Mouse (Mus musculus): ENCODE results near the gene Gna12. TPM values are rescaled to one million over a fixed set of nuclear protein-coding genes. Genes with fewer than 3 reads are reported as not detected.

Gene Gna12
- polyA plus RNA-seq (2014; fragmentation: Nextera tagmentation; extraction: Ambion mirVana), result 49.7 and 58.9 TPM in 2 replicates

DNA sequence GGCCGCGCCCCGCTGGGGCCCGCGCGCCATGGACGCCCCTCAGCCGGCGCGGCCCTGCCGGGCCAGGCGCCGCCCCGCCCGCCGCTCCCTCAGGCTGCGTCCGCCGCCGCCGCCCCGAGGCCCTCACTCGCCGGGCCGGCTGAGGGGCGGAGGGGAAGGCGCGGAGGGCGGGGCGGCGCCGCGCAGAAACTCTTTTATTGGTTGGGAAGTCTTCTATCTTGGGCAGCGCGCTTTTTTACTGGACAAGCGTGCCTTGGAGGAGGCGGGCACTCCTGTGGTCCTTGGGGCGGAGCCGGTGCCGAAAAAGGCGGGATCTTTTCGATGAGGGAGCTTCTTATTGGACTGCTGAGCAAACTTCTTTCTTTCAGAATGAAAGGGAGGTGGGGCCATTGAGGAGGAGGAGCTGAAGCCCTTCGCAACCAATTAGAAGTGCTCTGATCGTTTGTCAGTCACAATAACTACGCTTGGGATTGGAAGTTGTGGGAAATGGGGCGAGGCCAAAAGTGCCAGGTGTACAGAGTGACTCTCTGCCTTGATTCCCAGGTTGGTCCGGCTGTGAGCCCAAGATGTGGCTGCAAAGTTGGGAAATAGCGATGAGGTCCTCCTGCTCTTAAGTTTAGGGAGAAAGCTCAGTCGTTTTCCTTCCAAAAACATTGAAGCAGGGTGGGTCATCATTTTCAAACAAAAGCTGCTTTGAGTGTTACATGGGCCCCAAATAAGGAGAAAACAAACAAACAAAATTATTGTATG lies at the start of gene Gna12:
TSS of gene Gna12 (minus strand) at position 118 of the 750 bp plus-strand sequence.
- Histone ChIP-seq H3K9ac (ENCODE audit: low read length) (peak within 1 kb of the TSS; percentile 80), H3K4me3 (ENCODE audit: low read depth, low read length) (peak within 1 kb of the TSS; percentile 76), H3K36me3 (ENCODE audit: control insufficient read depth, insufficient read depth, low read length) (no peaks in the 10 kb centered on the region), H3K9me3 (ENCODE audit: control insufficient read depth, low read length) (no peaks in the 10 kb centered on the region), H3K27me3 (ENCODE audit: control insufficient read depth, insufficient read depth, low read length) (no peaks in the 10 kb centered on the region), H3K4me1 (replicated peaks; ENCODE audit: control insufficient read depth, insufficient read depth, low read length) (peaks cover 12% of the 10 kb centered on the region; the same call in 1 of the 2 replicates), H3K4me2 (ENCODE audit: low read depth, low read length, severe bottlenecking) (peak within 1 kb of the TSS; percentile 76), H3K27ac (ENCODE audit: low read depth, low read length) (no peak within 1 kb of the TSS)
- peak; percentile 98 for ATAC-seq (replicated peaks; ENCODE audit: low FRiP score)
- 1% methylated on average over 44 of the region's 49 CpGs for WGBS
- peak; percentile 98 for DNase-seq (ENCODE audit: low spot score)

DNA sequence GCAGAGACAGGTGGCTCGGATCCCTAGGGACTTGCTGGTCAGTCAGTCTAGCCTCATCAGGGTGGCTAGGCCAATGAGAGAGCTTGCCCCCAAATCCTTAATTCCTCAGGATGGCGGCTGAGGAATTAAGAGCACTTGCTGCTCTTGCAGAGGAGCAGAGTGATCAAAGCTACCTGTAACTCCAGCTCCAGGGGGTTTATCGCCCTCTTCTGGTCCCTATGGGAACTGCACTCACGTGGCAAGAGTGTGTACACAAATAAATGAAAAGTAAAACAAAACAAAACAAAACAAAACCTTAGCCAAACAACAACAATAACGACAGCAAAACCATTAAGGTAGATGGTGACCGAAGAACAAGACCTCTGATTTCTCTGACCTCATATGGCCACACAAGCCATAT lies 48.4 kb upstream of the Gna12 start:
- Histone ChIP-seq H3K4me3 (ENCODE audit: low read depth, low read length) (no peak overlapping the region), H3K27ac (ENCODE audit: low read depth, low read length) (no peak overlapping the region), H3K4me1 (replicated peaks; ENCODE audit: control insufficient read depth, insufficient read depth, low read length) (no peaks in the 10 kb centered on the region), H3K27me3 (ENCODE audit: control insufficient read depth, insufficient read depth, low read length) (no peaks in the 10 kb centered on the region), H3K4me2 (ENCODE audit: low read depth, low read length, severe bottlenecking) (no peak overlapping the region), H3K36me3 (ENCODE audit: control insufficient read depth, insufficient read depth, low read length) (no peaks in the 10 kb centered on the region), H3K9me3 (ENCODE audit: control insufficient read depth, low read length) (no peaks in the 10 kb centered on the region), H3K9ac (ENCODE audit: low read length) (no peak overlapping the region)
- ATAC-seq (replicated peaks; ENCODE audit: low FRiP score) (no peak), DNase-seq (ENCODE audit: low spot score) (peak; percentile 42)
- 62% methylated on average over 6 of the region's 6 CpGs for WGBS

DNA sequence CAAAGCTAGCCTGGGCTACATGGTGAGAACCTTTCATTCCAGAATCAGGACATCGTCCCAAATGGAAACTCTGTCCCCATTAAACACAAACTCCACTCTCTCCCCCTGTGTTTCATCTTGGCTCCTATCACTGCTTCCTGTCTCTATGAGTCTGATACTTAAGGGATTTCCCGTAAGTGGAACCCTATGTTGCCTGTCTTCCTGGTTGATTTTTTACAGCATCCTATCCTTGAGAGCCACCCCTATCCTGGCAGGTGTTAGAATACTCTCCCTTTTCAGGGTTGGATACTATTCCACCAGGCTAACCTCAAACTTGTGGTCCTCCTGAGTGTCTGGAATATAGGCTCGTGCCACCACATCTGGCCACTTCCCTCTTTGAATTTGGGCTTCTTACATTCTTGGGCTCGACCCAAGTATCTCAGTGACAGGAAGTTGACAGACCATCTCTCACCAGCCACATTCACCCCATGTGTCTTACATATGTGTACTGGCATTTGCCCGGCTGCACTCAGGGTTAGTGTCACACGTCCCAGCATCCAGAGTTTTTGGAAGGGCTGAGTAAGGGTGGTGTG lies 43.6 kb upstream of the Gna12 start:
- H3K9me3 ChIP-seq (ENCODE audit: control insufficient read depth, low read length), result no peaks in the 10 kb centered on the region
- H3K27me3 ChIP-seq (ENCODE audit: control insufficient read depth, insufficient read depth, low read length), result no peaks in the 10 kb centered on the region
- H3K4me2 ChIP-seq (ENCODE audit: low read depth, low read length, severe bottlenecking), result no peak overlapping the region
- ATAC-seq (replicated peaks; ENCODE audit: low FRiP score) (no peak), DNase-seq (ENCODE audit: low spot score) (no peak)
- H3K9ac ChIP-seq (ENCODE audit: low read length), result no peak overlapping the region
- no peak overlapping the region for H3K27ac ChIP-seq (ENCODE audit: low read depth, low read length)
- peaks cover 2% of the 10 kb centered on the region; the same call in 1 of the 2 replicates for H3K4me1 ChIP-seq (replicated peaks; ENCODE audit: control insufficient read depth, insufficient read depth, low read length)
- no peaks in the 10 kb centered on the region for H3K36me3 ChIP-seq (ENCODE audit: control insufficient read depth, insufficient read depth, low read length)
- 82% methylated on average over 6 of the region's 6 CpGs for whole genome bisulfite sequencing
- H3K4me3 ChIP-seq (ENCODE audit: low read depth, low read length), result no peak overlapping the region

DNA sequence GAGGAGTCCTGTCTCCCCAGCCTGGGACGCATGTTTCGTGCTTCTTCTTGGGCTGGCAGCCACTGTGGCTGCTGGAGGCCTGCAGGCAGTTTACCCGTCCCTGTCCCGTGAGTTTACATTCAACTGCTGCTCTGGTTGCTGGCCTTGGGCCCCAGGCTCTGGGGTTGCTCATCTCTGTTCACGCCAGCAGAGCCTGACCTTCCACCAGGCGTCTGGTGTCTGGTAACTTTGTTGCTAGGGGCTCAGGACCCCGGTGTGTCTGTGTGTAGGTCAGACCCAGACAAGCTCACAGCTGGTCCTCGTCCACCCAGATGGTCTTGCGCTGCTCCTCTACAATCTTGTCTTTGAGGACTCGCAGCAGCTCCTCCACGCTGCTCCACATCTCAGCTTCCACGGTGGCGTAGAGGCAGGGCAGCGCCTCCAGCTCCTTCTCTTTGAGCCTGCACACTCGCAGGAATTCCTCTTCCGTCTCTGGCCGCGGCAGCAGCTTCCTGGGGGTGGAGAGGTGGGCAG lies 42.9 kb upstream of the Gna12 start:
- DNase-seq (ENCODE audit: low spot score), result no peak
- Histone ChIP-seq H3K27ac (ENCODE audit: low read depth, low read length) (no peak overlapping the region), H3K4me2 (ENCODE audit: low read depth, low read length, severe bottlenecking) (peak overlapping the region; percentile 8; the same call in 1 of the 2 replicates)

DNA sequence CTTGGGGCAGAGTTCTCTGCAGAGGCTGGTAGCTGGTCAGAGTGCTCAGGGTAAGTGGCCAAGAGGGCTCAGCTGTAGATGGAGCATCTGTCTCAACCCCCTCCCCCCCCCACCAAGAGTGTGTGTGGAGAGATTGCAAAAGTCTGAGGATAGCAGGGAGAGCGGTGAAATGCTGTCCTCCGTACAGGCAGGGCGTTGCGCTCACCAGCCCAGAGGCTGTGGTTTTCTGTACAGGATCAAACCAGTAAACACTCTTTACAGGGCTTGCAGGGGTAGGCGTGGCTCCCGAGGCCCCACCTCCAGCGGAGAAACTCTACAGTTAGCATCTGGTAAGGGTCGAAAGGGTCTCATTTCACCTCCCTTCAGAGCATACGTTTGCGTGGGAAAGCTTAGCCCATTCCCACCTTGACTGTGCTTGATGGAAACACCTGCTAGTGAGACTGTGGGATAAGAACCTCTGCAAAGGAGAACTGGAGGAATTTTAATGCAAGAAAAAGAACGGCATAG lies 42.4 kb upstream of the Gna12 start:
- H3K27me3 ChIP-seq (ENCODE audit: control insufficient read depth, insufficient read depth, low read length), result no peaks in the 10 kb centered on the region
- H3K27ac ChIP-seq (ENCODE audit: low read depth, low read length), result no peak overlapping the region
- DNase-seq (ENCODE audit: low spot score), result no peak
- H3K4me1 ChIP-seq (replicated peaks; ENCODE audit: control insufficient read depth, insufficient read depth, low read length), result peaks cover 2% of the 10 kb centered on the region; the same call in 1 of the 2 replicates
- H3K4me3 ChIP-seq (ENCODE audit: low read depth, low read length), result no peak overlapping the region
- no peaks in the 10 kb centered on the region for H3K9me3 ChIP-seq (ENCODE audit: control insufficient read depth, low read length)
- H3K36me3 ChIP-seq (ENCODE audit: control insufficient read depth, insufficient read depth, low read length), result no peaks in the 10 kb centered on the region
- 0 out of 2 replicates have a peak, but pooled peaks have one; percentile 33 for ATAC-seq (replicated peaks; ENCODE audit: low FRiP score)
- H3K9ac ChIP-seq (ENCODE audit: low read length), result no peak overlapping the region
- WGBS, result 20% methylated on average over 11 of the region's 11 CpGs
- peak overlapping the region; percentile 8; the same call in 1 of the 2 replicates for H3K4me2 ChIP-seq (ENCODE audit: low read depth, low read length, severe bottlenecking)

More for the DNA sequence above, 42.9 kb upstream of the Gna12 start:
- Histone ChIP-seq H3K4me3 (ENCODE audit: low read depth, low read length) (no peak overlapping the region), H3K9ac (ENCODE audit: low read length) (no peak overlapping the region), H3K4me1 (replicated peaks; ENCODE audit: control insufficient read depth, insufficient read depth, low read length) (peaks cover 2% of the 10 kb centered on the region; the same call in 1 of the 2 replicates), H3K36me3 (ENCODE audit: control insufficient read depth, insufficient read depth, low read length) (no peaks in the 10 kb centered on the region), H3K9me3 (ENCODE audit: control insufficient read depth, low read length) (no peaks in the 10 kb centered on the region), H3K27me3 (ENCODE audit: control insufficient read depth, insufficient read depth, low read length) (no peaks in the 10 kb centered on the region)
- WGBS, result 21% methylated on average over 18 of the region's 18 CpGs
- no peak for ATAC-seq (replicated peaks; ENCODE audit: low FRiP score)

DNA sequence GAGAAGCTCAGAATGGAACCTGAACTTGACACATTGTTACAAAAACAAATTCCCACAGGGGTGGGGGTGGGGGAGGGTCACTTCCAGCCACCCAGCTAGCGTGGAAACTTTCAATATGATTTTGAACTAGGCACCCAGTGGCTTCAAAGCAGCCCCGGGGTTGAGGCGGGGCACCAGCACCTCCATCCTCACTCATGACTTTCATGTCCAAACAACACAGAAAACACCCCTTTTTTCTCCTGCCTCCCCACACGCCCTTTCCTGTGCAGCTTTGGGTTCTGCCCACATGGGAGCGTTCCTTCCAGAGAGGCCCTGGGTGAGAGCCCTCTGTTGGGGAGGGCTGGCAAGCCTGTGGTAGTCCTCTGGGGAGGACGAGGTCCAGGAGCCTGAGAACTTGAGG lies 41.0 kb upstream of the Gna12 start:
- WGBS, result 74% methylated on average over 6 of the region's 6 CpGs
- H3K9me3 ChIP-seq (ENCODE audit: control insufficient read depth, low read length), result no peaks in the 10 kb centered on the region

DNA sequence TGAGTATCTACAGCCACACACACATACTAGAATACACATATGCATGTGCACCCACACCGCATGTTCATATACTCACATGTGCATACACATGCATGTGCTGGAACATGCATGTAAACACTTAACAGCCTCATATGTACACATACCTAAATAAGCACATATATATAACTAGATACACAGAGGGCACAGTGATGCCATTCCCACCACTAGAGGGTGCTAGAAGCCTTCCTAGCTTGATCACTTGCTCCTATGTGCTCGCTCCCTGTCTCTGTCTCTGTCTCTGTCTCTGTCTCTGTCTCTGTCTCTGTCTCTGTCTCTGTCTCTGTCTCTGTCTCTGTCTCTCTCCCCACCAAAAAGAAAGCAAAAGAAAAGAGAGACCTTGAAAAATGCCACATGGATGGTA lies 38.8 kb upstream of the Gna12 start:
- ATAC-seq (replicated peaks; ENCODE audit: low FRiP score) (no peak), DNase-seq (ENCODE audit: low spot score) (no peak)
- WGBS, result 72% methylated on average over 2 of the region's 2 CpGs
- Histone ChIP-seq H3K36me3 (ENCODE audit: control insufficient read depth, insufficient read depth, low read length) (no peaks in the 10 kb centered on the region), H3K4me2 (ENCODE audit: low read depth, low read length, severe bottlenecking) (no peak overlapping the region), H3K9ac (ENCODE audit: low read length) (no peak overlapping the region), H3K9me3 (ENCODE audit: control insufficient read depth, low read length) (no peaks in the 10 kb centered on the region), H3K4me3 (ENCODE audit: low read depth, low read length) (no peak overlapping the region), H3K27me3 (ENCODE audit: control insufficient read depth, insufficient read depth, low read length) (no peaks in the 10 kb centered on the region), H3K4me1 (replicated peaks; ENCODE audit: control insufficient read depth, insufficient read depth, low read length) (peaks cover 2% of the 10 kb centered on the region; the same call in 1 of the 2 replicates), H3K27ac (ENCODE audit: low read depth, low read length) (no peak overlapping the region)

More for the DNA sequence above, 41.0 kb upstream of the Gna12 start:
- Histone ChIP-seq H3K9ac (ENCODE audit: low read length) (no peak overlapping the region), H3K27ac (ENCODE audit: low read depth, low read length) (no peak overlapping the region), H3K36me3 (ENCODE audit: control insufficient read depth, insufficient read depth, low read length) (no peaks in the 10 kb centered on the region), H3K27me3 (ENCODE audit: control insufficient read depth, insufficient read depth, low read length) (no peaks in the 10 kb centered on the region), H3K4me3 (ENCODE audit: low read depth, low read length) (no peak overlapping the region), H3K4me1 (replicated peaks; ENCODE audit: control insufficient read depth, insufficient read depth, low read length) (peaks cover 2% of the 10 kb centered on the region; the same call in 1 of the 2 replicates), H3K4me2 (ENCODE audit: low read depth, low read length, severe bottlenecking) (no peak overlapping the region)
- ATAC-seq (replicated peaks; ENCODE audit: low FRiP score), result no peak
- peak; percentile 41 for DNase-seq (ENCODE audit: low spot score)

DNA sequence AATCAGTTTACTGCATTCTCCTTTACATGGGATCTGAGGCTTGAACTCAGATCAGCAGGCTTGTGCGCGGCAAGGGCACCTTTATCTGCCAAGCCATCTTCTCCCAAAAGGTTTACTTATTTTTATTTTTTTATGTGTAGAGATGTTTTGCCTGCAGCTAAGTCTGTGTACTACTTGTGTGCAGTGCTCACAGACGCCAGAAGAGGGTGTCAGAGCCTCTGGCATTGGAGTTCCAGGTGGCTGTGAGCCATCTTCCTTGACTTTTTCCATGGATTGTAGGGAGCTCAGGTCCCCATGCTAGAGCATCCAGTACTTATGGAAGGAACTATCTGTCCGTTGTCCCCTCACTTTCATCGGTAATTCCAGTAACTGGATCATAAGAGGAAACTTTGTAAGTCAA lies 29.5 kb upstream of the Gna12 start:
- Histone ChIP-seq H3K27me3 (ENCODE audit: control insufficient read depth, insufficient read depth, low read length) (no peaks in the 10 kb centered on the region), H3K36me3 (ENCODE audit: control insufficient read depth, insufficient read depth, low read length) (no peaks in the 10 kb centered on the region), H3K4me1 (replicated peaks; ENCODE audit: control insufficient read depth, insufficient read depth, low read length) (no peaks in the 10 kb centered on the region), H3K9me3 (ENCODE audit: control insufficient read depth, low read length) (no peaks in the 10 kb centered on the region), H3K4me3 (ENCODE audit: low read depth, low read length) (no peak overlapping the region), H3K4me2 (ENCODE audit: low read depth, low read length, severe bottlenecking) (no peak overlapping the region), H3K9ac (ENCODE audit: low read length) (no peak overlapping the region), H3K27ac (ENCODE audit: low read depth, low read length) (no peak overlapping the region)
- no peak for DNase-seq (ENCODE audit: low spot score)
- 82% methylated on average over 5 of the region's 5 CpGs for WGBS
- no peak for ATAC-seq (replicated peaks; ENCODE audit: low FRiP score)

All from forebrain, embryonic 11.5 days (tissue).